Mouse (Mus musculus) ZHBTc4 (cell line): ENCODE data around the gene Vapa.

Experiments used
- DNase-seq: peaks from one replicate; pipeline ENCODE4 v3.0.0-alpha.2; 2011; ENCODE audit warnings: low read depth, low spot score

Vapa gene

GRCm38 (mm10) chr17:65625563-65625962 is 12.2 kb upstream of the Vapa start:
- no peak for DNase-seq

- no peak for DNase-seq
Observed at GRCm38 (mm10) chr17:65623130-65623529, 9.8 kb upstream of the Vapa start.

GRCm38 (mm10) chr17:65618431-65618830 is 5.1 kb upstream of the Vapa start:
- no peak for DNase-seq

- peak; percentile 48 for DNase-seq
Observed at GRCm38 (mm10) chr17:65615678-65616077, 2.3 kb upstream of the Vapa start.

GRCm38 (mm10) chr17:65614431-65614830 is 1.1 kb upstream of the Vapa start:
- DNase-seq, result no peak

GRCm38 (mm10) chr17:65613142-65613462 is 253 bp downstream of the Vapa start:
- DNase-seq, result no peak

GRCm38 (mm10) chr17:65612391-65613141 is 789 bp downstream of the Vapa start:
- DNase-seq, result peak; percentile 62

- DNase-seq, result no peak
Observed at GRCm38 (mm10) chr17:65611721-65612120, 1.6 kb downstream of the Vapa start.

- no peak for DNase-seq
Observed at GRCm38 (mm10) chr17:65608743-65609142, 4.6 kb downstream of the Vapa start.

GRCm38 (mm10) chr17:65608312-65608687 is 5.1 kb downstream of the Vapa start:
- no peak for DNase-seq

GRCm38 (mm10) chr17:65607574-65608311 is 5.6 kb downstream of the Vapa start:
- peak; percentile 41 for DNase-seq

- no peak for DNase-seq
Observed at GRCm38 (mm10) chr17:65606014-65606413, 7.3 kb downstream of the Vapa start.

- DNase-seq, result no peak
Observed at GRCm38 (mm10) chr17:65604892-65605291, 8.5 kb downstream of the Vapa start.

- DNase-seq, result no peak
Observed at GRCm38 (mm10) chr17:65604315-65604714, 9.0 kb downstream of the Vapa start.

- no peak for DNase-seq
Observed at GRCm38 (mm10) chr17:65597857-65598486, 15.4 kb downstream of the Vapa start.

GRCm38 (mm10) chr17:65594687-65595086 is 18.7 kb downstream of the Vapa start:
- no peak for DNase-seq

- no peak for DNase-seq
Observed at GRCm38 (mm10) chr17:65586892-65587291, 26.5 kb downstream of the Vapa start.

GRCm38 (mm10) chr17:65581440-65581839 is 31.9 kb downstream of the Vapa start:
- no peak for DNase-seq

GRCm38 (mm10) chr17:65579766-65580165 is 33.6 kb downstream of the Vapa start:
- DNase-seq, result no peak

- DNase-seq, result peak; percentile 61
Observed at GRCm38 (mm10) chr17:65575339-65575738, 38.0 kb downstream of the Vapa start.

GRCm38 (mm10) chr17:65574850-65575249 is 38.5 kb downstream of the Vapa start:
- no peak for DNase-seq

- no peak for DNase-seq
Observed at GRCm38 (mm10) chr17:65571866-65572265, 41.5 kb downstream of the Vapa start.

- DNase-seq, result no peak
Observed at GRCm38 (mm10) chr17:65571466-65571865, 41.9 kb downstream of the Vapa start.
